25 mouse cellular contexts compared by ENCODE assay signal in the genomic region with DNA sequence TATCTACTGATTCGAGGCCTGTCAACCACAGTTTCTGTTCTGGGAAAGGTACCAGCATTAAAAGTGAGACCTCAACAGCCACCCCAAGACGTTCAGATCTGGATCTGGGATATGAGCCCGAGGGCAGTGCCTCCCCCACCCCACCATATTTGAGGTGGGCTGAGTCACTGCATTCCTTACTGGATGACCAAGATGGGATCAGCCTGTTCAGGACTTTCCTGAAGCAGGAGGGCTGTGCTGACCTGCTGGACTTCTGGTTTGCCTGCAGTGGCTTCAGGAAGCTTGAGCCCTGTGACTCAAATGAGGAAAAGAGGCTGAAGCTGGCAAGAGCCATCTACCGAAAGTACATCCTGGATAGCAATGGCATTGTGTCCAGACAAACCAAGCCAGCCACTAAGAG. TPM values are rescaled to one million over a fixed set of nuclear protein-coding genes. Genes with fewer than 3 reads are reported as not detected.
A peak's percentile ranks its signal among the peaks of the same experiment; 100 is the strongest.
DNase-seq lines count a peak whose midpoint lies in the region; ATAC-seq and TF ChIP-seq lines count a peak whose summit lies in the region.
"Had no signal": no experiment of that assay in that cellular context is flagged by ENCODE, and none has a peak within 500 bp of the region (broad histone marks: within the 10 kb centered on the region; RNA-seq: fewer than 3 reads in every experiment).

No protein-coding gene starts in this region.

- WGBS in kidney, adult 2 months = 64% methylated on average over 4 of the region's 4 CpGs

- H3K4me1 ChIP-seq in kidney, adult 2 months (ENCODE audit: control insufficient read depth, insufficient read depth, low read length) = peaks cover 21% of the 10 kb centered on the region; the same call in 1 of the 2 replicates

- CTCF ChIA-PET in Patski (lab: Charles Lee) = interaction anchor here (1.9 kb wide), 1 partner anchor 11 kb away, joined by 4 read pairs; no protein-coding TSS in a partner anchor

- H3K4me3 ChIP-seq in kidney, adult 2 months (ENCODE audit: insufficient read depth, low read depth, low read length) = no peak overlapping the region
- H3K4me3 ChIP-seq: heart, embryonic 12.5 days; heart, embryonic 15.5 days; hindbrain, embryonic 12.5 days; intestine, embryonic 15.5 days had no signal

- DNase-seq in kidney, adult 2 months = no peak
- no peak for DNase-seq in kidney, adult 8-10 months
- peak; percentile 51 for DNase-seq in 3134 (ENCODE audit: extremely low read depth, insufficient read length, low spot score)
- peak; percentile 83 for DNase-seq in 3T3-L1 (ENCODE audit: low read depth, low spot score)
- no peak for DNase-seq in Patski (ENCODE audit: low read depth, low spot score)
- DNase-seq in thymus, postnatal 0 days (ENCODE audit: low spot score) = no peak
- DNase-seq: adrenal gland, postnatal 10 days; adrenal gland, postnatal 36 days; B cell, adult 2 months; cerebellum, adult 18-20 months; cerebellum, adult 9-10 months; cerebellum, postnatal 14 days; forebrain, postnatal 0 days; gastrocnemius, postnatal 10 days; gastrocnemius, postnatal 36 days; heart, postnatal 10 days; kidney, adult 11 months had no signal

- H3K27ac ChIP-seq in kidney, adult 2 months (ENCODE audit: insufficient read depth, low read depth, low read length) = 0 out of 2 replicates have a peak overlapping the region, but pooled peaks have one; percentile 26
- H3K27ac ChIP-seq: heart, embryonic 15.5 days; hindbrain, embryonic 12.5 days; intestine, embryonic 15.5 days had no signal

- ATAC-seq in Patski = peak; percentile 23
- ATAC-seq in frontal cortex, adult (ENCODE audit: low TSS enrichment) = no peak
- ATAC-seq: forebrain, embryonic 14.5 days; forebrain, postnatal 0 days; hindbrain, embryonic 16.5 days; intestine, embryonic 15.5 days had no signal

- H3K27me3 ChIP-seq in kidney, adult 2 months (replicated peaks; ENCODE audit: control insufficient read depth, insufficient read depth, low read length) = no peaks in the 10 kb centered on the region
- H3K27me3 ChIP-seq in Patski = no peaks in the 10 kb centered on the region
- H3K27me3 ChIP-seq: CH12.LX; heart, embryonic 12.5 days; heart, embryonic 15.5 days; hindbrain, embryonic 12.5 days; intestine, embryonic 15.5 days had no signal

- in situ Hi-C loops in Patski (cut with MboI; ENCODE audit: low pct_unique_long_range_greater_than_20kb) = no loop called here

- no peak for TF ChIP-seq POLR2A in kidney, adult 2 months (IDR thresholded peaks at IDR 0.05; ENCODE audit: low read depth, low read length)

- no peak for TF ChIP-seq CTCF in kidney, adult 2 months (conservative IDR thresholded peaks at IDR 0.05; ENCODE audit: insufficient read depth, insufficient read length, low read depth, low read length)
- TF ChIP-seq CTCF in Patski (IDR thresholded peaks at IDR 0.05) = no peak

- POLR2A ChIA-PET in Patski (lab: Charles Lee) = no interaction called here

- no peaks in the 10 kb centered on the region for H3K36me3 ChIP-seq in kidney, adult 2 months (ENCODE audit: control insufficient read depth, insufficient read depth, low read length)

RNA-seq across cellular contexts. Expression of a gene that starts 4.3 kb away (rescaled TPM):
- 16.3 and 18.5 TPM in 2 replicates for polyA plus RNA-seq in kidney, adult 2 months (2012; rRNA removed)
- polyA plus RNA-seq in Patski (2021) = 71.8 TPM
- 14.4 and 22.8 TPM in 2 replicates for polyA plus RNA-seq in thymus, postnatal 0 days (2015; fragmentation: Nextera tagmentation; extraction: Ambion mirVana)

RNA-seq across cellular contexts. Expression of a gene that starts 19.5 kb away (rescaled TPM):
- 130 and 137 TPM in 2 replicates for polyA plus RNA-seq in kidney, adult 2 months (2012; rRNA removed)
- polyA plus RNA-seq in Patski (2021) = 118 TPM
- 158 and 161 TPM in 2 replicates for polyA plus RNA-seq in thymus, postnatal 0 days (2015; fragmentation: Nextera tagmentation; extraction: Ambion mirVana)

RNA-seq across cellular contexts. Expression of a gene that starts 29.7 kb away (rescaled TPM):
- 431 and 538 TPM in 2 replicates for polyA plus RNA-seq in kidney, adult 2 months (2012; rRNA removed)
- 22.7 TPM for polyA plus RNA-seq in Patski (2021)
- 2.2 and 2.4 TPM in 2 replicates for polyA plus RNA-seq in thymus, postnatal 0 days (2015; fragmentation: Nextera tagmentation; extraction: Ambion mirVana)

RNA-seq across cellular contexts. Expression of a gene that starts 47.4 kb away (rescaled TPM):
- polyA plus RNA-seq in kidney, adult 2 months (2012; rRNA removed) = 36.2 and 45.6 TPM in 2 replicates
- 0.31 TPM for polyA plus RNA-seq in Patski (2021)
- polyA plus RNA-seq in thymus, postnatal 0 days (2015; fragmentation: Nextera tagmentation; extraction: Ambion mirVana) = 41.9 and 46.1 TPM in 2 replicates

RNA-seq across cellular contexts. Expression of a gene that starts 52.7 kb away (rescaled TPM):
- 63.0 and 74.9 TPM in 2 replicates for polyA plus RNA-seq in kidney, adult 2 months (2012; rRNA removed)
- 42.4 TPM for polyA plus RNA-seq in Patski (2021)
- polyA plus RNA-seq in thymus, postnatal 0 days (2015; fragmentation: Nextera tagmentation; extraction: Ambion mirVana) = 11.4 and 13.1 TPM in 2 replicates

Comparison
In these comparisons a context has a peak if more than half of its experiments do, and no peak if none do; other contexts are left out.
1. DNase-seq: peak in 3134 (single experiment) and 3T3-L1 (single experiment); none in kidney, adult 2 months (single experiment), kidney, adult 8-10 months (0 of 2), Patski (single experiment) and thymus, postnatal 0 days (single experiment).
2. RNA of a gene that starts 29.7 kb away (polyA plus RNA-seq): 431 to 538 TPM in kidney, adult 2 months; 22.7 TPM in Patski (single experiment) and 2.2 to 2.4 TPM in thymus, postnatal 0 days; every median in the first group is over 10 times any median in the second.